Mouse (Mus musculus) cerebellum, adult 2 months (tissue): ENCODE measurements around the gene Trim8.

Experiments
- CTCF ChIP-seq: fragments of 200-500 bp; IDR thresholded peaks from 2 replicates; pipeline ENCODE4 v1.5.1; 2011; ENCODE audit warnings: low read depth, mild to moderate bottlenecking, control low read depth, low read length, moderate library complexity, borderline replicate concordance; ENCODE audit not compliant: insufficient read depth
- POLR2A ChIP-seq: fragments of 200-500 bp; IDR thresholded peaks from 2 replicates; pipeline ENCODE4 v1.6.1; 2011; ENCODE audit warnings: low read length, control low read depth, borderline replicate concordance; ENCODE audit not compliant: insufficient read depth

DNA sequence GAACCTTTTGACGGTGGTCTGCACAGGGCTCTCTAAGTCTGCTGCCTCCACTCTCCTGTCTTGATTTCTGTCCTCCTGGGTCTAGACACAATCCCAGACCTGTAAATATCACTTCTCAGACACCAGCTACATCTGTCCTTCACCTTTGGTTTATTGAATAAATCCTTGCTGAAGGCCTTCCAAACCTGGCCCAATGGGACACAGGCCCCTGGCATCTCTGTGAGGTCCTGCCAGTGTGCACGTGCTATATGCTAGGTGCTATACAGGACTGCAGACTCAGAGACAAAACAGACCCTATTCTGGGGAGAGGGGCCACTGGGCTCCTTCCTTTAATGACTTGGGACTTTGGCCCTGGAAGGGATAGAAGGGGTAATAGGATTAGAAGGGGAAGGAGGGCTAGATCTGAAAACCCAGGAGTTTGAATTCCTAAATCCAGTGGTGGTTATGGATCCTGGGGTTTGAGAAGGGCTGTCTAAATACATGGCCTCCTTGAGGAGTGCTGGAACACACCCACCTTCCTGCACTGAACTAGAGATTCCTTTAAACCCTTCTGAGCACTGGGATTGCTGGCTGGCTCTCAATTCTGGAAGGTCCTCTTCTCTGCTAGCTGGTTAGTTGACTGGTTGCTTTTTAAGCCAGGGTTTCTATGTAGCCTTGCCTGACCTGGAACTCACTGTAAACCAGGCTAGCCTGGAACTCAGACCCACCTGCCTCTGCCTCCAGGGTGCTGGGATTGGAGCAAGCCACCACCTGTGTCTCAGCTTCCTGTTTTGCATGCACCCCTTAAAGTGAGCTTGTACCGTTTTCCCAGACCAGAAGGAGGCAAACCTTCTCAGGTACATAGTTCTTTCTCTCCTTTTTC lies 15.4 kb downstream of the Trim8 start:
- TF ChIP-seq POLR2A: no peak
- no peak for TF ChIP-seq CTCF
